Mouse (Mus musculus) liver, embryonic 15.5 days (tissue): Measurements from ENCODE around the gene Vps37c. TPM values are rescaled to one million over a fixed set of nuclear protein-coding genes. Genes with fewer than 3 reads are reported as not detected.
A peak's percentile ranks its signal among the peaks of the same experiment; 100 is the strongest.

Source experiments
- ATAC-seq: fragments of 200-750 bp; cut with Nextera tagmentation; 2 replicates; pipeline ENCODE4 v1.8.0; 2017; ENCODE audit warnings: moderate number of reproducible peaks, mild to moderate bottlenecking, moderate library complexity; ENCODE audit not compliant: insufficient read depth
- H3K27ac ChIP-seq: fragments of 300-500 bp; sonication (generic); replicated peaks from 2 replicates; pipeline ENCODE4 v1.5.1; 2015; ENCODE audit warnings: mild to moderate bottlenecking, inconsistent platforms
- H3K27me3 ChIP-seq: fragments of 300-500 bp; sonication (generic); 2 replicates; pipeline ENCODE4 v1.6.1; 2015; ENCODE audit warnings: mild to moderate bottlenecking, inconsistent platforms
- H3K36me3 ChIP-seq: fragments of 300-500 bp; sonication (generic); replicated peaks from 2 replicates; pipeline ENCODE4 v1.6.1; 2015; ENCODE audit warnings: moderate library complexity, mild to moderate bottlenecking, inconsistent platforms
- H3K4me1 ChIP-seq: fragments of 300-500 bp; sonication (generic); replicated peaks from 2 replicates; pipeline ENCODE4 v1.6.1; 2015; ENCODE audit warnings: inconsistent platforms
- H3K4me2 ChIP-seq: fragments of 300-500 bp; sonication (generic); 2 replicates; pipeline ENCODE4 v1.6.1; 2015; ENCODE audit warnings: moderate library complexity, mild to moderate bottlenecking, inconsistent platforms
- H3K4me3 ChIP-seq: fragments of 300-500 bp; sonication (generic); replicated peaks from 2 replicates; pipeline ENCODE4 v1.5.1; 2015; ENCODE audit warnings: mild to moderate bottlenecking, inconsistent platforms
- H3K9ac ChIP-seq: fragments of 300-500 bp; sonication (generic); 2 replicates; pipeline ENCODE4 v1.6.1; 2015; ENCODE audit warnings: moderate library complexity, mild to moderate bottlenecking, inconsistent platforms
- H3K9me3 ChIP-seq: fragments of 300-500 bp; sonication (generic); replicated peaks from 2 replicates; pipeline ENCODE4 v1.6.1; 2016; ENCODE audit warnings: inconsistent platforms
- WGBS: fragments of 180-500 bp; shearing (Covaris S2); methylation state at CpG from one replicate; pipeline ENCODE4 v1.1.7; 2015; ENCODE audit warnings: mixed read lengths; ENCODE audit not compliant: insufficient replicate concordance; 5-methylcytosine and 5-hydroxymethylcytosine counted together
- polyA plus RNA-seq: library from polyadenylated mRNA; unstranded; fragments of >200 nt; fragmentation: Nextera tagmentation; extraction: Ambion mirVana; gene quantifications from 2 replicates; pipeline ENCODE4 v1.2.1, GENCODE M21; 2015

Gene Vps37c
- polyA plus RNA-seq: 11.4 and 12.1 TPM in 2 replicates

DNA sequence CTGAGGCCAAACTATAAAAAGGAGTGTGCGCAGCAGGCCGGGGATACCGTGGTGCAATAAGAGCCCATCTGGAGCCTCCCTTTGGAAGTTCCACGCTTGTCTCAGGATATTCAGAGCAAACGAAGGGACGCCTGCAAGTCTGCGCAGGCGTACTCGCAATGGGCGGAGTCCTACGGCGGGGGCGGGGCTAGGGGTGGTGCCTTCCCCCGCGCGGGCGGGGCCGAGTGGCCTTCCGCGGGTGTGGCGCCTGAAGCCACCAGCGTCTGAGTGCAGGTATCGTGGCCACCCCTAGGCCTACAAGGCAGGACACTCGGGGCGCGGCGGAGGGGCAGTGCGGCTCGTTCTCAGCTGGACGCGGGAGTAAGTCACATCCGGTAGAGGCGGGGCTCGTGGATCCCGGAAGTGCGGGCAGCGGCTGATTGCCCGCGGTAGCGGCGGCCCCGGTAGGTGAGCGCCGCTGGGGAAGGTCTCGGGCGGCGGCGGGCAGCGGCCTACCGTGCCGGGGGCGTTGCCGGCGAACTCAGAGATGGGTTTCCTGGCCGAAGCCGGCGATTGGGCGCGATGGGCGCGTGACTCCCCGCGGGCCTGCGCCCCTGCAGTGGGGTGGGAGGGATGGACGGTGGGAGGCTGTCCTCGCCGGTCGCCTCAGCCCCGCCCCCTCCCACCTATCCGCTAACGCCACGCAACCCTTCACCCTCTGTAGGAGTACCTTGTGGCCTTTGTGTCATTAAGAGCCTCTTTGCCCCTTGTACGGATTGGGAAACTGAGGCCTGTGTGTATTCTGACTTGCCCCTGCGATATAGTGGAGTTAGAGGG lies at the start of gene Vps37c:
TSS of gene Vps37c (plus strand) at position 199 of the 816 bp plus-strand sequence.
- peak; percentile 91 for ATAC-seq
- H3K36me3 ChIP-seq: 0 out of 2 replicates have a peak, but pooled peaks cover 4% of the 10 kb centered on the region
- peak within 1 kb of the TSS; percentile 84 for H3K4me3 ChIP-seq
- under 1% methylated on average over 74 of the region's 74 CpGs for WGBS
- peak within 1 kb of the TSS; percentile 81 for H3K9ac ChIP-seq
- H3K27me3 ChIP-seq: no peaks in the 10 kb centered on the region
- H3K4me2 ChIP-seq: peak within 1 kb of the TSS; percentile 86
- peaks cover 62% of the 10 kb centered on the region for H3K4me1 ChIP-seq
- H3K9me3 ChIP-seq: no peaks in the 10 kb centered on the region
- H3K27ac ChIP-seq: peak within 1 kb of the TSS; percentile 97

- ATAC-seq: no peak; the same call in 1 of the 2 replicates
- no peaks in the 10 kb centered on the region; the same call in 1 of the 2 replicates for H3K27me3 ChIP-seq
- H3K36me3 ChIP-seq: 0 out of 2 replicates have a peak, but pooled peaks cover 6% of the 10 kb centered on the region
- H3K4me1 ChIP-seq: peaks cover 58% of the 10 kb centered on the region
- no peaks in the 10 kb centered on the region for H3K9me3 ChIP-seq
- no peak overlapping the region for H3K4me3 ChIP-seq
- peak overlapping the region; percentile 19 for H3K27ac ChIP-seq
- no peak overlapping the region; the same call in 1 of the 2 replicates for H3K9ac ChIP-seq
- WGBS: 2% methylated on average over 5 of the region's 5 CpGs
- peak overlapping the region; percentile 25 for H3K4me2 ChIP-seq
Observed at GRCm38 (mm10) chr19:10640080-10640479, 48.5 kb upstream of the Vps37c start.

GRCm38 (mm10) chr19:10640589-10641378 lies 47.8 kb upstream of the Vps37c start:
- Histone ChIP-seq H3K9ac (no peak overlapping the region; the same call in 1 of the 2 replicates), H3K4me2 (peak overlapping the region; percentile 25), H3K27me3 (no peaks in the 10 kb centered on the region), H3K9me3 (no peaks in the 10 kb centered on the region), H3K27ac (no peak overlapping the region; the same call in 1 of the 2 replicates), H3K4me3 (no peak overlapping the region), H3K4me1 (peaks cover 51% of the 10 kb centered on the region), H3K36me3 (0 out of 2 replicates have a peak, but pooled peaks cover 6% of the 10 kb centered on the region)
- 47% methylated on average over 13 of the region's 13 CpGs for WGBS
- ATAC-seq: no peak

DNA sequence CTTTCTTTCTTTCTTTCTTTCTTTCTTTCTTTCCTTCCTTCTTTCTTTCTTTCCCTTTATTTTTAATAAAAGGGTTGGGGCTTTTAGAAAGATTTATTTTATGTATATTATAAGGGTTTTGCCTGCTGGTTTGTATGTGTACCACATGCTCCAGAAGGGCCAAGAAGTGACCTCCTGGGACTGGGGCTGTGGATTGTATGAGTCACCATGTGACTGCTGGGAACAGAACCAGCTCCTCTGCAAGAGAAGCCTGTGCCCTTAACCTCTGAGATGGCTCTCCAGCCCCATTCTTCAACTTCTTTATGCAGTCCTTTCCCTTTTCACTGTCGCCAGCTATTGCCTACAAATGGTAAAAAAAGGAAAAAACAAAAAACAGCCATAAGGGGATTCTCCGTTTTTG lies 42.9 kb upstream of the Vps37c start:
- Histone ChIP-seq H3K4me3 (no peak overlapping the region), H3K9me3 (no peaks in the 10 kb centered on the region), H3K27me3 (no peaks in the 10 kb centered on the region), H3K9ac (no peak overlapping the region), H3K36me3 (peaks cover 18% of the 10 kb centered on the region; the same call in 1 of the 2 replicates), H3K27ac (no peak overlapping the region), H3K4me1 (peaks cover 15% of the 10 kb centered on the region), H3K4me2 (no peak overlapping the region)
- WGBS: 73% methylated on average over 2 of the region's 2 CpGs
- no peak for ATAC-seq

DNA sequence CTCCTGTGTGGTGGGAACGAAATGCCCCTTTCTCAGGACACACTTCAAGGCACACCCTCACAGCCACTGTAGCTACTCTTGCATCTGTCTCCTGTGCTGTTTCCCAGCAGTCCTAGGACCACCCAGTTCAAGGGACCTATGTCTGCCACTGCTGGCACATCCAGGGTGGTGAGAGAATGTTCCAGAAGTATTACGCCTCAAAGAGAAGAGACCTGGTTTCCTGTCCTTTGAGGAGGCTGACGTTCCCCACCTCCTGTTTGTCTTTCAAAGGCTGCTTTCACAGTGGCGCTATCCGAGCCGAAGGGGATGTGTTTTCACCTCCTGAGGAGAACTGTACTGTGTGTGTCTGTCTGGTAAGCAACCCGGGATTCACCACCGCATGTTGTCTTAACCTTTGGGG lies 40.4 kb upstream of the Vps37c start:
- no peak for ATAC-seq
- Histone ChIP-seq H3K4me2 (no peak overlapping the region), H3K9ac (no peak overlapping the region), H3K9me3 (no peaks in the 10 kb centered on the region), H3K4me1 (peaks cover 14% of the 10 kb centered on the region), H3K4me3 (no peak overlapping the region), H3K36me3 (peaks cover 18% of the 10 kb centered on the region; the same call in 1 of the 2 replicates), H3K27ac (no peak overlapping the region), H3K27me3 (no peaks in the 10 kb centered on the region)
- 64% methylated on average over 8 of the region's 8 CpGs for WGBS

DNA sequence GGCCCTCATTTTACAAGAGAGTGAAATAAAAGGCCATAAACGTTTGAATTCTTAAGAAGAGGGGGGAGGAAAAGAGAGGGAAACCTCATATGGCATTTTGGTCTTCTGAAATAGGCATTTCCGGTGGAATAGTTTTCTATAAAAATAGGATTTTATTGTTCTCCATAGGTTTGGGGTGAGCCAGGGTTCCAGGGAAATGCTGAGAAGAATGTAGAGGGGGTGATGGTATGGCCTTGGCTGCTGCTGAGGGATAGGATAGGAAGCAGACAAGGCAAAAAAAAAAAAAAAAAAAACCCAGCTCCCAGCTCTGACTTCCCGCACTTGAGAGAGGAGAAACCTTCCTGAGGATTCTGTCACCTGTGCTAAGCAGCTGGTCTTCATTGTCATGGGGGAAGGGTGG lies 32.5 kb upstream of the Vps37c start:
- Histone ChIP-seq H3K27me3 (no peaks in the 10 kb centered on the region), H3K36me3 (0 out of 2 replicates have a peak, but pooled peaks cover 8% of the 10 kb centered on the region), H3K4me3 (no peak overlapping the region), H3K9ac (no peak overlapping the region), H3K4me2 (no peak overlapping the region), H3K9me3 (no peaks in the 10 kb centered on the region), H3K27ac (peak overlapping the region; percentile 98), H3K4me1 (peaks cover 75% of the 10 kb centered on the region)
- 57% methylated on average over 3 of the region's 3 CpGs for WGBS
- no peak for ATAC-seq

DNA sequence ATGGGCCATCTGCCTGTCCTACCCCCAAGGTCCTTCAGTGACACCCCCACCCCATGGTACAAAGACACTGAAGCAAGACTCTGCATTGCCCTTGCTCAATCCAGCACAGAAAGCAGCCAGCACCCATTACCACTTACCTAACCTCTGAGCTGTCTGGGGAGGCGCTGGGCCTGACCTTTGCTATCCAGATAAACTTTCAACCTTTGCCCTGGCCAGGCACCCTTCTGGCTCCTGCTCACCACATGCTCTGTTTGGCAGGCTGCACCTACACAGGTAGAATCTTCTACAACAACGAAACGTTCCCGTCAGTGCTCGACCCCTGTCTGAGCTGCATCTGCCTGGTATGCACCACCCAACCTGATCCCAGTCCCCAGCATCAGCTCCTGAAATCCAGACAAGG lies 30.8 kb upstream of the Vps37c start:
- peak; percentile 43 for ATAC-seq
- WGBS: 65% methylated on average over 5 of the region's 5 CpGs
- 0 out of 2 replicates have a peak, but pooled peaks cover 8% of the 10 kb centered on the region for H3K36me3 ChIP-seq
- no peak overlapping the region for H3K4me3 ChIP-seq
- no peaks in the 10 kb centered on the region for H3K9me3 ChIP-seq
- H3K27ac ChIP-seq: peak overlapping the region; percentile 98
- peaks cover 81% of the 10 kb centered on the region for H3K4me1 ChIP-seq
- no peak overlapping the region for H3K4me2 ChIP-seq
- H3K27me3 ChIP-seq: no peaks in the 10 kb centered on the region
- no peak overlapping the region for H3K9ac ChIP-seq

- Histone ChIP-seq H3K27me3 (no peaks in the 10 kb centered on the region), H3K9ac (no peak overlapping the region), H3K9me3 (no peaks in the 10 kb centered on the region), H3K27ac (peak overlapping the region; percentile 98), H3K36me3 (0 out of 2 replicates have a peak, but pooled peaks cover 8% of the 10 kb centered on the region), H3K4me3 (no peak overlapping the region), H3K4me2 (no peak overlapping the region), H3K4me1 (peaks cover 85% of the 10 kb centered on the region)
- ATAC-seq: no peak
- 55% methylated on average over 2 of the region's 2 CpGs for WGBS
Observed at GRCm38 (mm10) chr19:10658406-10658805, 30.1 kb upstream of the Vps37c start.

GRCm38 (mm10) chr19:10661373-10661772 lies 27.2 kb upstream of the Vps37c start:
- peak; percentile 87 for ATAC-seq
- peak overlapping the region; percentile 98 for H3K27ac ChIP-seq
- 23% methylated on average over 5 of the region's 5 CpGs for WGBS
- peak overlapping the region; percentile 32 for H3K4me3 ChIP-seq
- no peaks in the 10 kb centered on the region for H3K27me3 ChIP-seq
- peaks cover 89% of the 10 kb centered on the region for H3K4me1 ChIP-seq
- no peaks in the 10 kb centered on the region for H3K9me3 ChIP-seq
- H3K4me2 ChIP-seq: peak overlapping the region; percentile 66
- H3K36me3 ChIP-seq: 0 out of 2 replicates have a peak, but pooled peaks cover 3% of the 10 kb centered on the region
- peak overlapping the region; percentile 47 for H3K9ac ChIP-seq

DNA sequence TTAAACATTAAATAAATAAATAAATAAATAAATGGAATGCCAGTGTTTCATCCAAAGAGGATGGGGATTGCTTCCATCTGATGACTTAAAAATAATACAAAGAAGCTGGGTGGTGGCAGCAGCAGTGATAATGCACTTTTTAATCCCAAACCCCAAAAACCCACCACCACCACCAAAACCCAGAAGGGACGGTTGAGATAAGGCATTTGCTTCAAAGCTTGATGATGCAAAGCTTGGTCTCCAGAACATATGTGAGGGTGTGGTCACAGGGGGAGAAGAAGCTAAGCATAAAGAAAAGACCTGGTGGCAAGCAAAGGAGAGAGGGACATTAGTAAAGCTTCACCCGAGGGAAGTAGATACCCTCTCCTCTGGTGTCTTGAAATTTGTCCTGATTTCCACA lies 26.6 kb upstream of the Vps37c start:
- 0 out of 2 replicates have a peak, but pooled peaks cover 3% of the 10 kb centered on the region for H3K36me3 ChIP-seq
- ATAC-seq: peak; percentile 59
- WGBS: 21% methylated on average over 2 of the region's 2 CpGs
- no peaks in the 10 kb centered on the region for H3K27me3 ChIP-seq
- peak overlapping the region; percentile 66 for H3K4me2 ChIP-seq
- peak overlapping the region; percentile 32 for H3K4me3 ChIP-seq
- H3K9me3 ChIP-seq: no peaks in the 10 kb centered on the region
- peak overlapping the region; percentile 47; the same call in 1 of the 2 replicates for H3K9ac ChIP-seq
- peak overlapping the region; percentile 98 for H3K27ac ChIP-seq
- peaks cover 84% of the 10 kb centered on the region for H3K4me1 ChIP-seq
